Mouse (Mus musculus) ES-Bruce4 (cell line): ENCODE data around the gene Med22. TPM values are rescaled to one million over a fixed set of nuclear protein-coding genes. Genes with fewer than 3 reads are reported as not detected.

Source experiments
- H3K27ac ChIP-seq: 2 replicates; pipeline ENCODE4 v1.5.1; 2012; ENCODE audit warnings: low read length, inconsistent platforms; ENCODE audit not compliant: insufficient read depth
- H3K27me3 ChIP-seq: 2 replicates; pipeline ENCODE4 v1.6.1; 2012; ENCODE audit warnings: mild to moderate bottlenecking, low read length, inconsistent platforms; ENCODE audit not compliant: control insufficient read depth, poor library complexity, insufficient read depth, severe bottlenecking
- H3K36me3 ChIP-seq: 2 replicates; pipeline ENCODE4 v1.6.1; 2012; ENCODE audit warnings: inconsistent platforms, mild to moderate bottlenecking, low read length, moderate library complexity; ENCODE audit not compliant: control insufficient read depth, poor library complexity, insufficient read depth, severe bottlenecking
- H3K4me1 ChIP-seq: one replicate; pipeline ENCODE4 v1.8.1; 2011; ENCODE audit warnings: low read length; ENCODE audit not compliant: control insufficient read depth, insufficient read depth
- H3K4me3 ChIP-seq: 2 replicates; pipeline ENCODE4 v1.5.1; 2011; ENCODE audit warnings: low read depth, mild to moderate bottlenecking, low read length
- H3K9ac ChIP-seq: 2 replicates; pipeline ENCODE4 v1.6.1; 2012; ENCODE audit warnings: low read depth, mild to moderate bottlenecking, inconsistent platforms; ENCODE audit not compliant: poor library complexity, severe bottlenecking
- H3K9me3 ChIP-seq: replicated peaks from 2 replicates; pipeline ENCODE4 v1.6.1; 2012; ENCODE audit warnings: mild to moderate bottlenecking, low read length, inconsistent platforms; ENCODE audit not compliant: control insufficient read depth, poor library complexity, insufficient read depth, severe bottlenecking
- CTCF ChIP-seq: IDR thresholded peaks from one replicate; pipeline ENCODE4 v1.8.1; 2011; ENCODE audit warnings: low read depth, low read length
- EP300 ChIP-seq: IDR thresholded peaks from 2 replicates; pipeline ENCODE4 v1.6.1; 2011; ENCODE audit warnings: low read depth, low read length; ENCODE audit not compliant: insufficient read depth
- POLR2A ChIP-seq: IDR thresholded peaks from one replicate; pipeline ENCODE4 v1.8.1; 2011; ENCODE audit warnings: low read length; ENCODE audit not compliant: insufficient read depth
- polyA plus RNA-seq: library from polyadenylated mRNA; stranded (reverse); fragments of >200 nt; gene quantifications from 2 replicates; pipeline ENCODE4 v1.2.4, GENCODE M21; 2011; ENCODE audit warnings: low read depth; ENCODE audit not compliant: missing spikeins, insufficient read depth, insufficient read length

The Med22 gene
- polyA plus RNA-seq, 1 experiment, result 11.1 TPM

DNA sequence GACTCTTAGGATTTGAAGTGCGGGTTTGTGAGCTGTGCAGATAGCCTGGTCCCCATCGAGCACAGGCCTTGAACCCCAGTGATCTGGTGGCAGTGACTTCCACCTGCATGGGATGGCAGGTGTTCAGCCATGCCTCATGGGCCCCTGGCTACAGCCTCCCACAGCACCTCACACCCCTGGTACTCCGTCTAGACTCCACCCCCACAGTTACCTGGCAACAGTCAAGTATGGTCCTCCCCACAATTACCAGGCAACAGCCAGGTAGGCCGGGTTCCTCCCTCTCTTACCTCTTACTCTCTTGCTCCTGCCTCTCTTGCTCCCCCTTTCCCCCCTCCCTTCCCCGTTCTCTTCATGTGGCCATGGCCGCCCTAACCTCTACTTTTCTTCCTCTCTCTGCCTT, 39.8 kb downstream of the Med22 start:
- Histone ChIP-seq H3K36me3 (no peaks in the 10 kb centered on the region), H3K27ac (no peak overlapping the region), H3K27me3 (no peaks in the 10 kb centered on the region), H3K9me3 (no peaks in the 10 kb centered on the region), H3K4me1 (no peaks in the 10 kb centered on the region), H3K9ac (no peak overlapping the region), H3K4me3 (peak overlapping the region; percentile 51)
- no peak for TF ChIP-seq EP300
- no peak for TF ChIP-seq CTCF
- no peak for TF ChIP-seq POLR2A

DNA sequence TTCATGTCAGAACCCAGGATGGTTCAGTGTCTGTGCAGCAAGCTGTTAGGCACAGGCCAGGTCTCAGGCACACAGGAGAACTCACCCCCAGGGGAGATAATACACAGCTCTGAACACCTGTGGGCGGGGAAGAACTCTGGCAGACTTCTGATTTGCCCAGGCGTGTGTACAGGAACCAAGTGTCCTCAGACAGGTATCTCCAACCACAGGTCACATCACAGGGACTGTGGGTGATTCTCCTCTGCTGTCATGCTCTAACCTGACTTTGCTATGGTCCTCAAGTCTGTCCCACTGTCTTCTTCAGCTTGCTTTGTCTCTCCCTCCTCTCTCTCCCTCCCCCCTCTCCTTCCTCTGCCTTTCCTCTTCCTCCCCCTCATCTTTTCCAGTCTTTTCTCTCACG, 45.6 kb downstream of the Med22 start, which contains the start of gene Abo:
TSS of gene Abo (minus strand) at position 101 of the 400 bp plus-strand sequence.
- Histone ChIP-seq H3K4me3 (no peak within 1 kb of the TSS), H3K9me3 (no peaks in the 10 kb centered on the region), H3K4me1 (no peaks in the 10 kb centered on the region), H3K27ac (no peak within 1 kb of the TSS), H3K9ac (no peak within 1 kb of the TSS), H3K27me3 (no peaks in the 10 kb centered on the region), H3K36me3 (no peaks in the 10 kb centered on the region)
- TF ChIP-seq CTCF, result no peak
- no peak for TF ChIP-seq POLR2A
- no peak for TF ChIP-seq EP300

DNA sequence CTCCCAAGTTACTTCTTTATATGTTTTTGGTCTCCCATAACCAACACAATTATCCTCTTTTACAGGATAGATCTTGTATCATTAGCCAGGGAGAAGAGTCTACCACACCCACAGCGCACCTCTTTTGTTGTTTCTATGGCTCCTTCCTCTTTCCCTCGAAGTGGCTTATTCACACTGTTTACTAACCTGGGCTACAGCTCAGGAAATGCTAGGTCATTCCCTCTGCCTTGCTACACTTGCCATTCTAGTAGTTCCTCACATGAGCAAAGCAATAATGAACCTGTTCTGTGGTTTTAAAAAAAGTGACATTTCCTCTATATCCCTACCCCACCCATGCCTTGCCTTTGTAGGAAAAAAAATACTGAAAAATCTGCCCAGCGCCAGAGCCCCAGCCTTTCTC, 47.6 kb downstream of the Med22 start:
- Histone ChIP-seq H3K9me3 (no peaks in the 10 kb centered on the region), H3K9ac (no peak overlapping the region), H3K27me3 (no peaks in the 10 kb centered on the region), H3K4me1 (no peaks in the 10 kb centered on the region), H3K36me3 (no peaks in the 10 kb centered on the region), H3K4me3 (no peak overlapping the region), H3K27ac (no peak overlapping the region)
- TF ChIP-seq EP300 (no peak), POLR2A (no peak), CTCF (no peak)

Other genes with a start within 250 kb of the Med22 start
- gene Lcn4, start 239.4 kb downstream of the Med22 start, polyA plus RNA-seq, result not detected in 2 replicates
- gene Abo, start 45.7 kb downstream of the Med22 start, polyA plus RNA-seq, result not detected in 2 replicates
- 48.3 and 48.5 TPM in 2 replicates for gene Surf6, start 7.8 kb downstream of the Med22 start, polyA plus RNA-seq
- gene Rpl7a, start 87 bp upstream of the Med22 start, polyA plus RNA-seq, result 717 and 722 TPM in 2 replicates
- 47.7 and 62.5 TPM in 2 replicates for gene Surf2, start 5.7 kb upstream of the Med22 start, polyA plus RNA-seq
- gene Surf1, start 5.9 kb upstream of the Med22 start, polyA plus RNA-seq, result 40.6 and 41.1 TPM in 2 replicates
- 109 and 122 TPM in 2 replicates for gene Surf4, start 23.3 kb upstream of the Med22 start, polyA plus RNA-seq
- gene Stkld1, start 23.4 kb upstream of the Med22 start, polyA plus RNA-seq, result not detected in 2 replicates
- 58.6 and 62.4 TPM in 2 replicates for gene Rexo4, start 53.7 kb upstream of the Med22 start, polyA plus RNA-seq
- not detected in 2 replicates for gene Adamts13, start 62.7 kb upstream of the Med22 start, polyA plus RNA-seq
- gene Cacfd1, start 99.2 kb upstream of the Med22 start, polyA plus RNA-seq, result 17.5 and 17.8 TPM in 2 replicates
- gene Slc2a6, start 117.3 kb upstream of the Med22 start, polyA plus RNA-seq, result 1.5 and 3.9 TPM in 2 replicates
- gene Mymk, start 161.5 kb upstream of the Med22 start, polyA plus RNA-seq, result not detected in 2 replicates
- not detected in 2 replicates for gene Adamtsl2, start 168.7 kb upstream of the Med22 start, polyA plus RNA-seq
- 0.52 and 0.67 TPM in 2 replicates for gene Fam163b, start 231.8 kb upstream of the Med22 start, polyA plus RNA-seq